Mouse (Mus musculus): ENCODE measurements at regions not wholly inside any gene's neighbourhood (a gene's known extent, or its start where the extent isn't known, plus 50 kb on each side); places are given as distances from the start of the nearest gene placed in this dataset.

- TF ChIP-seq CTCF (conservative IDR thresholded peaks at IDR 0.05; ENCODE audit: insufficient read depth, insufficient read length, low read depth, low read length) (no peak), POLR2A (IDR thresholded peaks at IDR 0.05; ENCODE audit: low read depth, low read length) (no peak)
Measured at GRCm38 (mm10) chr7:117855955-117856354, 260.0 kb downstream of the Rps15a start.

All from kidney, adult 2 months (tissue).